Mouse (Mus musculus): Measurements from ENCODE around the gene Muc1. TPM values are rescaled to one million over a fixed set of nuclear protein-coding genes. Genes with fewer than 3 reads are reported as not detected.

Muc1 gene
- polyA plus RNA-seq, 1 experiment from 2014 or later = 10.2 TPM

MicroRNA genes within 50 kb of the gene (microRNA counts, 519-probe panel; counts per million panel counts)
- 1,657 counts per million, percentile 18 among the panel's probes with 10 or more counts for microRNA mmu-miR-92b

Small RNA genes lying within 50 kb of the gene (microRNA-seq; reads per million reads assigned to microRNA genes)
- 1,247 reads per million, percentile 78 among the genes with 10 or more reads in this experiment for gene Mir92b (ENCODE audit: borderline number of aligned reads)

Other genes with a start within 250 kb of the Muc1 start
- 25.7 and 28.0 TPM in 2 replicates for gene Rusc1, start 135.7 kb upstream of the Muc1 start, polyA plus RNA-seq (2015; fragmentation: Nextera tagmentation; extraction: Ambion mirVana)
- gene Gm43738, start 128.0 kb upstream of the Muc1 start, polyA plus RNA-seq (2015; fragmentation: Nextera tagmentation; extraction: Ambion mirVana) = not detected in 2 replicates
- 239 and 242 TPM in 2 replicates for gene Fdps, start 127.1 kb upstream of the Muc1 start, polyA plus RNA-seq (2015; fragmentation: Nextera tagmentation; extraction: Ambion mirVana)
- 0.15 TPM in 1 of 2 replicates, not detected in the other for gene Pklr, start 92.9 kb upstream of the Muc1 start, polyA plus RNA-seq (2015; fragmentation: Nextera tagmentation; extraction: Ambion mirVana)
- 3.0 and 3.2 TPM in 2 replicates for gene Hcn3, start 68.9 kb upstream of the Muc1 start, polyA plus RNA-seq (2015; fragmentation: Nextera tagmentation; extraction: Ambion mirVana)
- 29.9 and 33.6 TPM in 2 replicates for gene Clk2, start 64.3 kb upstream of the Muc1 start, polyA plus RNA-seq (2015; fragmentation: Nextera tagmentation; extraction: Ambion mirVana)
- 108 and 109 TPM in 2 replicates for gene Scamp3, start 51.6 kb upstream of the Muc1 start, polyA plus RNA-seq (2015; fragmentation: Nextera tagmentation; extraction: Ambion mirVana)
- 34.9 and 37.0 TPM in 2 replicates for gene Fam189b, start 45.9 kb upstream of the Muc1 start, polyA plus RNA-seq (2015; fragmentation: Nextera tagmentation; extraction: Ambion mirVana)
- gene Gba, start 26.1 kb upstream of the Muc1 start, polyA plus RNA-seq (2015; fragmentation: Nextera tagmentation; extraction: Ambion mirVana) = 49.0 and 55.6 TPM in 2 replicates
- 47.1 and 59.7 TPM in 2 replicates for gene Thbs3, start 13.9 kb upstream of the Muc1 start, polyA plus RNA-seq (2015; fragmentation: Nextera tagmentation; extraction: Ambion mirVana)
- gene Mtx1, start 2.0 kb upstream of the Muc1 start, polyA plus RNA-seq (2015; fragmentation: Nextera tagmentation; extraction: Ambion mirVana) = 173 and 196 TPM in 2 replicates
- gene Krtcap2, start 16.9 kb downstream of the Muc1 start, polyA plus RNA-seq (2015; fragmentation: Nextera tagmentation; extraction: Ambion mirVana) = 294 and 310 TPM in 2 replicates
- gene Trim46, start 17.3 kb downstream of the Muc1 start, polyA plus RNA-seq (2015; fragmentation: Nextera tagmentation; extraction: Ambion mirVana) = 5.0 and 5.9 TPM in 2 replicates
- 150 and 173 TPM in 2 replicates for gene Dpm3, start 30.3 kb downstream of the Muc1 start, polyA plus RNA-seq (2015; fragmentation: Nextera tagmentation; extraction: Ambion mirVana)
- gene Slc50a1, start 41.5 kb downstream of the Muc1 start, polyA plus RNA-seq (2015; fragmentation: Nextera tagmentation; extraction: Ambion mirVana) = 71.8 and 72.2 TPM in 2 replicates
- 55.8 and 57.4 TPM in 2 replicates for gene Efna1, start 52.1 kb downstream of the Muc1 start, polyA plus RNA-seq (2015; fragmentation: Nextera tagmentation; extraction: Ambion mirVana)
- 42.3 and 47.2 TPM in 2 replicates for gene Efna3, start 93.9 kb downstream of the Muc1 start, polyA plus RNA-seq (2015; fragmentation: Nextera tagmentation; extraction: Ambion mirVana)
- 28.1 and 31.0 TPM in 2 replicates for gene Efna4, start 109.0 kb downstream of the Muc1 start, polyA plus RNA-seq (2015; fragmentation: Nextera tagmentation; extraction: Ambion mirVana)
- 93.2 and 96.1 TPM in 2 replicates for gene Adam15, start 120.9 kb downstream of the Muc1 start, polyA plus RNA-seq (2015; fragmentation: Nextera tagmentation; extraction: Ambion mirVana)
- gene Dcst2, start 132.9 kb downstream of the Muc1 start, polyA plus RNA-seq (2015; fragmentation: Nextera tagmentation; extraction: Ambion mirVana) = 0.13 and 0.21 TPM in 2 replicates
- 0.46 and 0.64 TPM in 2 replicates for gene Dcst1, start 136.2 kb downstream of the Muc1 start, polyA plus RNA-seq (2015; fragmentation: Nextera tagmentation; extraction: Ambion mirVana)
- gene Zbtb7b, start 165.7 kb downstream of the Muc1 start, polyA plus RNA-seq (2015; fragmentation: Nextera tagmentation; extraction: Ambion mirVana) = 8.2 and 9.0 TPM in 2 replicates
- 0.25 and 0.91 TPM in 2 replicates for gene Lenep, start 173.7 kb downstream of the Muc1 start, polyA plus RNA-seq (2015; fragmentation: Nextera tagmentation; extraction: Ambion mirVana)
- gene Flad1, start 182.8 kb downstream of the Muc1 start, polyA plus RNA-seq (2015; fragmentation: Nextera tagmentation; extraction: Ambion mirVana) = 28.5 and 34.6 TPM in 2 replicates
- 342 and 356 TPM in 2 replicates for gene Cks1b, start 189.3 kb downstream of the Muc1 start, polyA plus RNA-seq (2015; fragmentation: Nextera tagmentation; extraction: Ambion mirVana)
- gene Shc1, start 189.4 kb downstream of the Muc1 start, polyA plus RNA-seq (2015; fragmentation: Nextera tagmentation; extraction: Ambion mirVana) = 110 and 113 TPM in 2 replicates
- 47.7 and 51.3 TPM in 2 replicates for gene Pygo2, start 201.2 kb downstream of the Muc1 start, polyA plus RNA-seq (2015; fragmentation: Nextera tagmentation; extraction: Ambion mirVana)
- 38.3 and 40.4 TPM in 2 replicates for gene Pbxip1, start 207.6 kb downstream of the Muc1 start, polyA plus RNA-seq (2015; fragmentation: Nextera tagmentation; extraction: Ambion mirVana)
- gene Pmvk, start 225.5 kb downstream of the Muc1 start, polyA plus RNA-seq (2015; fragmentation: Nextera tagmentation; extraction: Ambion mirVana) = 51.3 and 59.1 TPM in 2 replicates

Data from embryonic facial prominence, embryonic 15.5 days (tissue).